Mouse (Mus musculus): Measurements from ENCODE around the gene Slc51a. TPM values are rescaled to one million over a fixed set of nuclear protein-coding genes. Genes with fewer than 3 reads are reported as not detected.
A peak's percentile ranks its signal among the peaks of the same experiment; 100 is the strongest.

Slc51a gene
- polyA plus RNA-seq, 1 experiment from 2014 or later = 1.3 TPM

GRCm38 (mm10) chr16:32520372-32520748, 32.7 kb upstream of the Slc51a start:
- H3K4me2 ChIP-seq = no peak overlapping the region; the same call in 1 of the 2 replicates
- H3K4me1 ChIP-seq (replicated peaks; ENCODE audit: control insufficient read depth, insufficient read depth, low read length) = peaks cover 25% of the 10 kb centered on the region

GRCm38 (mm10) chr16:32519656-32520371, 32.1 kb upstream of the Slc51a start:
- H3K36me3 ChIP-seq (ENCODE audit: control insufficient read depth, insufficient read depth, low read length) = no peaks in the 10 kb centered on the region
- no peak overlapping the region for H3K4me3 ChIP-seq (ENCODE audit: low read depth, low read length)
- 68% methylated on average over 15 of the region's 15 CpGs for WGBS
- H3K4me1 ChIP-seq (replicated peaks; ENCODE audit: control insufficient read depth, insufficient read depth, low read length) = peaks cover 25% of the 10 kb centered on the region
- no peak overlapping the region; the same call in 1 of the 2 replicates for H3K4me2 ChIP-seq
- no peak overlapping the region for H3K9ac ChIP-seq (ENCODE audit: low read depth, low read length)
- H3K27me3 ChIP-seq (replicated peaks; ENCODE audit: control insufficient read depth, insufficient read depth, low read length) = no peaks in the 10 kb centered on the region
- peak; percentile 61 for ATAC-seq (replicated peaks; ENCODE audit: low FRiP score)
- DNase-seq (ENCODE audit: low spot score) = peak; percentile 33
- peak overlapping the region; percentile 26 for H3K27ac ChIP-seq (ENCODE audit: low read depth, low read length)
- no peaks in the 10 kb centered on the region for H3K9me3 ChIP-seq (ENCODE audit: control insufficient read depth, low read length)

More at GRCm38 (mm10) chr16:32520372-32520748, 32.7 kb upstream of the Slc51a start:
- Histone ChIP-seq H3K27me3 (replicated peaks; ENCODE audit: control insufficient read depth, insufficient read depth, low read length) (no peaks in the 10 kb centered on the region), H3K9ac (ENCODE audit: low read depth, low read length) (no peak overlapping the region), H3K27ac (ENCODE audit: low read depth, low read length) (peak overlapping the region; percentile 26; the same call in 1 of the 2 replicates), H3K4me3 (ENCODE audit: low read depth, low read length) (no peak overlapping the region), H3K36me3 (ENCODE audit: control insufficient read depth, insufficient read depth, low read length) (no peaks in the 10 kb centered on the region), H3K9me3 (ENCODE audit: control insufficient read depth, low read length) (no peaks in the 10 kb centered on the region)
- ATAC-seq (replicated peaks; ENCODE audit: low FRiP score) (peak; percentile 65), DNase-seq (ENCODE audit: low spot score) (no peak)
- 39% methylated on average over 9 of the region's 9 CpGs for WGBS

GRCm38 (mm10) chr16:32517785-32518481, 30.3 kb upstream of the Slc51a start:
- Histone ChIP-seq H3K4me3 (ENCODE audit: low read depth, low read length) (no peak overlapping the region), H3K9ac (ENCODE audit: low read depth, low read length) (no peak overlapping the region), H3K27ac (ENCODE audit: low read depth, low read length) (no peak overlapping the region), H3K4me1 (replicated peaks; ENCODE audit: control insufficient read depth, insufficient read depth, low read length) (peaks cover 24% of the 10 kb centered on the region), H3K36me3 (ENCODE audit: control insufficient read depth, insufficient read depth, low read length) (no peaks in the 10 kb centered on the region), H3K4me2 (no peak overlapping the region), H3K9me3 (ENCODE audit: control insufficient read depth, low read length) (no peaks in the 10 kb centered on the region), H3K27me3 (replicated peaks; ENCODE audit: control insufficient read depth, insufficient read depth, low read length) (no peaks in the 10 kb centered on the region)
- 78% methylated on average over 12 of the region's 12 CpGs for WGBS
- DNase-seq (ENCODE audit: low spot score) = no peak
- no peak for ATAC-seq (replicated peaks; ENCODE audit: low FRiP score)

- Histone ChIP-seq H3K4me1 (replicated peaks; ENCODE audit: control insufficient read depth, insufficient read depth, low read length) (peaks cover 41% of the 10 kb centered on the region), H3K4me3 (ENCODE audit: low read depth, low read length) (no peak overlapping the region), H3K36me3 (ENCODE audit: control insufficient read depth, insufficient read depth, low read length) (no peaks in the 10 kb centered on the region), H3K4me2 (peak overlapping the region; percentile 52), H3K9ac (ENCODE audit: low read depth, low read length) (peak overlapping the region; percentile 55), H3K27me3 (replicated peaks; ENCODE audit: control insufficient read depth, insufficient read depth, low read length) (no peaks in the 10 kb centered on the region), H3K27ac (ENCODE audit: low read depth, low read length) (peak overlapping the region; percentile 65; the same call in 1 of the 2 replicates), H3K9me3 (ENCODE audit: control insufficient read depth, low read length) (no peaks in the 10 kb centered on the region)
- WGBS = 33% methylated on average over 21 of the region's 21 CpGs
- DNase-seq (ENCODE audit: low spot score) (peak; percentile 64), ATAC-seq (replicated peaks; ENCODE audit: low FRiP score) (peak; percentile 82)
These were observed 28.6 kb upstream of the Slc51a start for GRCm38 (mm10) chr16:32516006-32516962.

- 89% methylated on average over 6 of the region's 6 CpGs for WGBS
- H3K9ac ChIP-seq (ENCODE audit: low read depth, low read length) = no peak overlapping the region
- H3K4me3 ChIP-seq (ENCODE audit: low read depth, low read length) = no peak overlapping the region
- DNase-seq (ENCODE audit: low spot score) (no peak), ATAC-seq (replicated peaks; ENCODE audit: low FRiP score) (no peak)
- H3K4me2 ChIP-seq = no peak overlapping the region
- H3K36me3 ChIP-seq (ENCODE audit: control insufficient read depth, insufficient read depth, low read length) = no peaks in the 10 kb centered on the region
- 0 out of 2 replicates have a peak overlapping the region, but pooled peaks have one; percentile 16 for H3K27ac ChIP-seq (ENCODE audit: low read depth, low read length)
- peaks cover 47% of the 10 kb centered on the region for H3K4me1 ChIP-seq (replicated peaks; ENCODE audit: control insufficient read depth, insufficient read depth, low read length)
- no peaks in the 10 kb centered on the region for H3K9me3 ChIP-seq (ENCODE audit: control insufficient read depth, low read length)
- no peaks in the 10 kb centered on the region for H3K27me3 ChIP-seq (replicated peaks; ENCODE audit: control insufficient read depth, insufficient read depth, low read length)
These were observed 26.3 kb upstream of the Slc51a start for GRCm38 (mm10) chr16:32513948-32514347.

GRCm38 (mm10) chr16:32513401-32513800, 25.7 kb upstream of the Slc51a start:
- WGBS = 95% methylated on average over 6 of the region's 6 CpGs
- no peak overlapping the region for H3K4me3 ChIP-seq (ENCODE audit: low read depth, low read length)
- no peak overlapping the region for H3K9ac ChIP-seq (ENCODE audit: low read depth, low read length)
- peaks cover 52% of the 10 kb centered on the region for H3K4me1 ChIP-seq (replicated peaks; ENCODE audit: control insufficient read depth, insufficient read depth, low read length)
- H3K27ac ChIP-seq (ENCODE audit: low read depth, low read length) = no peak overlapping the region
- ATAC-seq (replicated peaks; ENCODE audit: low FRiP score) (no peak), DNase-seq (ENCODE audit: low spot score) (no peak)
- H3K4me2 ChIP-seq = no peak overlapping the region
- H3K27me3 ChIP-seq (replicated peaks; ENCODE audit: control insufficient read depth, insufficient read depth, low read length) = no peaks in the 10 kb centered on the region
- no peaks in the 10 kb centered on the region for H3K36me3 ChIP-seq (ENCODE audit: control insufficient read depth, insufficient read depth, low read length)
- no peaks in the 10 kb centered on the region for H3K9me3 ChIP-seq (ENCODE audit: control insufficient read depth, low read length)

DNA sequence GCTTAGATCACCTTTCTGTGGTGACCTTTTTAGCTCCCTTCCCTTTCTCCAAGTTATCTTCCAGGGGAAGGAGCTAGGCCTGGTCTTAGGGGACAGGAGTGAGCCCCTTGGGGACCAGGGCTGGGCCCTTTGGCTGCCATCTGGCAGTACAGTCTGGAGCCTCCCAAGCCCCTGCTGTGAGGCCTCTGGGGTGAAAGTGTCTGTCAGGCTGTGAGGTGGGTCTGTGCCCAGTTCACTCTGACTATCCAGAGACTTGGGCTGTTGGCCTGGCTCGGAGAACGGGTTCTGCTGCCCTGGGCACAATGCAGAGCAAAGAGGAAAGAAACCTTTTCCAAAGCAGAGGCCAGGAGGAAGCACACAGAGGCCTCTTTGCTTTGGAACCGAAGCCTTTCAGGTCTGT, 25.2 kb upstream of the Slc51a start:
- ATAC-seq (replicated peaks; ENCODE audit: low FRiP score) (no peak), DNase-seq (ENCODE audit: low spot score) (no peak)
- Histone ChIP-seq H3K4me3 (ENCODE audit: low read depth, low read length) (no peak overlapping the region), H3K4me2 (no peak overlapping the region), H3K36me3 (ENCODE audit: control insufficient read depth, insufficient read depth, low read length) (no peaks in the 10 kb centered on the region), H3K4me1 (replicated peaks; ENCODE audit: control insufficient read depth, insufficient read depth, low read length) (peaks cover 55% of the 10 kb centered on the region), H3K9ac (ENCODE audit: low read depth, low read length) (peak overlapping the region; percentile 17; the same call in 1 of the 2 replicates), H3K27ac (ENCODE audit: low read depth, low read length) (peak overlapping the region; percentile 13; the same call in 1 of the 2 replicates), H3K9me3 (ENCODE audit: control insufficient read depth, low read length) (no peaks in the 10 kb centered on the region), H3K27me3 (replicated peaks; ENCODE audit: control insufficient read depth, insufficient read depth, low read length) (no peaks in the 10 kb centered on the region)
- 84% methylated on average over 3 of the region's 3 CpGs for WGBS

DNA sequence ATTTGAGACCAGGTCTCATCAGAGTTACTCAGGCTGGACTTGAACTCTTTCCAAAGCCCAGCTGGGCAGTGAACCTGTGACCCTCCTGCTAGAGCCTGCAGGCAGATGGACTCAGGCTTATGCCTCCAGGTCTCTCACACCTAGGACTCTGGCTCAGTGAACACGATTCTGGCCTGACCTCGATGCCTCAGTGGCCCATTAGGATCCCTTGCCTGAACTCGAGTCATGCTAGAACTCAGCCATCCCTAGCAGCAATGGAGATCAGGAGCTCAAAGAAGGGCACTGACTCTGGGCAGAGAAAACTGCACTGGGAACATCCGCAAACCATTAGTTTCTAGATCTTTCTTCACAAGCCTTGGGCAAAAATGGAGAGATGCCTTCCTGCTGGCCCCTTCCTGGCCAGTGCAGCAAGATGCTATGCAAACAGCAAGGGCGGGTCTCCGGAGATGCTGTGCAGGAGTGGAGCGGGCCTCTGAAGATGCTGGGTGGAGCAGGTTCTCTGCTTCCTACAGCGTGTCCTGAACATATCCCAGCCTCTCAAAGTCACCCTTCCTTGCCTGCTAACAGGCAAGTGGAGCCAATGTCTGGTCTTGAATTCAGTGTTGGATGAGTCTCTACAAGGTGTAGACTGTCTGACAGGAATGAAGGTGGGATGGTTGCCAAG, 24.3 kb upstream of the Slc51a start:
- H3K9me3 ChIP-seq (ENCODE audit: control insufficient read depth, low read length) = no peaks in the 10 kb centered on the region
- H3K4me2 ChIP-seq = 0 out of 2 replicates have a peak overlapping the region, but pooled peaks have one; percentile 6
- WGBS = 86% methylated on average over 8 of the region's 8 CpGs
- ATAC-seq (replicated peaks; ENCODE audit: low FRiP score) = no peak
- peaks cover 63% of the 10 kb centered on the region for H3K4me1 ChIP-seq (replicated peaks; ENCODE audit: control insufficient read depth, insufficient read depth, low read length)
- H3K27me3 ChIP-seq (replicated peaks; ENCODE audit: control insufficient read depth, insufficient read depth, low read length) = no peaks in the 10 kb centered on the region
- DNase-seq (ENCODE audit: low spot score) = no peak
- H3K9ac ChIP-seq (ENCODE audit: low read depth, low read length) = no peak overlapping the region
- no peak overlapping the region for H3K4me3 ChIP-seq (ENCODE audit: low read depth, low read length)
- H3K36me3 ChIP-seq (ENCODE audit: control insufficient read depth, insufficient read depth, low read length) = no peaks in the 10 kb centered on the region
- peak overlapping the region; percentile 97 for H3K27ac ChIP-seq (ENCODE audit: low read depth, low read length)

All from liver, embryonic 11.5 days (tissue).